ENCODE assay signal across 16 mouse cellular contexts in genomic region chr19:59862423-59862822, GRCm38 (mm10).
"Had no signal": no experiment of that assay in that cellular context is flagged by ENCODE, and none has a peak within 500 bp of the region (broad histone marks: within the 10 kb centered on the region; RNA-seq: fewer than 3 reads in every experiment).

No protein-coding gene starts in this region.

- H3K4me2 ChIP-seq: liver, embryonic 11.5 days; liver, embryonic 15.5 days; midbrain, embryonic 12.5 days; neural tube, embryonic 13.5 days had no signal

- H3K9me3 ChIP-seq: limb, embryonic 10.5 days; liver, embryonic 15.5 days; midbrain, embryonic 12.5 days; neural tube, embryonic 13.5 days had no signal

- H3K27me3 ChIP-seq: midbrain, embryonic 12.5 days; neural tube, embryonic 13.5 days had no signal

- H3K4me1 ChIP-seq: liver, embryonic 15.5 days; megakaryocyte, embryonic 14.5 days; neural tube, embryonic 13.5 days had no signal

- H3K36me3 ChIP-seq: limb, embryonic 10.5 days; liver, embryonic 15.5 days; midbrain, embryonic 12.5 days; neural tube, embryonic 13.5 days had no signal

- ATAC-seq: midbrain, embryonic 16.5 days had no signal

- DNase-seq: kidney, adult 11 months; kidney, adult 9 months; kidney, postnatal 14 days; retina, postnatal 1 day; right cerebral cortex, postnatal 4 days; spleen, adult 18-20 months; thymus, adult 18-20 months; thymus, postnatal 14 days had no signal

- H3K4me3 ChIP-seq: limb, embryonic 10.5 days; liver, embryonic 15.5 days; megakaryocyte, embryonic 14.5 days; midbrain, embryonic 12.5 days; neural tube, embryonic 13.5 days had no signal

- H3K27ac ChIP-seq: limb, embryonic 10.5 days; liver, embryonic 15.5 days; macrophage; midbrain, embryonic 12.5 days; neural tube, embryonic 13.5 days had no signal

- H3K9ac ChIP-seq: liver, embryonic 15.5 days; midbrain, embryonic 12.5 days; neural tube, embryonic 13.5 days had no signal
